Mouse (Mus musculus): ENCODE measurements around the gene Muc4.
A peak's percentile ranks its signal among the peaks of the same experiment; 100 is the strongest.

Muc4 gene

DNA sequence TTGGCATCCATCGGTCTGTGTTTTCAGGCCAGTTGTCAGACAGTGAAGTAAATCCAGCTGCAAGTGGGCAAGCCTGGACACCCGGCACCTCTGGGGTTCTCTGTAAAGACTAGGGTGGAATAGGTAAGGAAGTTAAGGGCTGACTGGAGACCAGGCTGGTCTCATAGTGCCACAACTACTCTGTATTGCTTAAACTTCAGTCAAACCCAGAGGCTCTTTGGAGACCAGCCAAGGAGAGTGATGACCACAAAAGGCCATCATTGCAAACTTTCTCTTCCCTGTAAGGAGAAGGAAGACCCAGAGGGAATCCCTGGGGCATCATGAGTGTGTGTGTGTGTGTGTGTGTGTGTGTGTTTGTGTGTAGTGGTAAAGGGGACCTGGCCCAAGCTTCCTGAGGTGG lies 11.4 kb upstream of the Muc4 start:
- peak in 1 of 2 experiments; percentile 34 for DNase-seq (ENCODE audit: inconsistent age in 2 of 2, low spot score in 1 of 2)

DNA sequence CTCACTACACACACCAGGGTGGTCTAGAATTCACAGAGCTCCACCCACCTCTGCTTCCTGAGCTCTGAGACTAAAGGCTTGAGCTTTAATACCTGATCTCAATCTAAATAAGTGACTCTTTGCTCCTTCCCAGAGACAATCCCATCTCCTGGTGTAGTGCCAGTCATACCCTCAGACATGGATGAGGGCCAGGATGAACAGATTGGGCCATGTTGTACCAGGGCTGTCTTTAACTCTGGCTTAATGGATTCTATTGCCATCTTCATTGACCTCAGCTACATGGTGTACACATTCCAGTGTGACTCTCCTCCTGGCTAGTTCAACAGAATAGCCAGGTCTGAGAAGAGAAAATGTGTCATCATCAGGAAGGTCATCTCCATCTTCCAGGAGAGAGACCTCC lies 9.2 kb upstream of the Muc4 start:
- DNase-seq (ENCODE audit: inconsistent age in 2 of 2, low spot score in 1 of 2), result no peak

DNA sequence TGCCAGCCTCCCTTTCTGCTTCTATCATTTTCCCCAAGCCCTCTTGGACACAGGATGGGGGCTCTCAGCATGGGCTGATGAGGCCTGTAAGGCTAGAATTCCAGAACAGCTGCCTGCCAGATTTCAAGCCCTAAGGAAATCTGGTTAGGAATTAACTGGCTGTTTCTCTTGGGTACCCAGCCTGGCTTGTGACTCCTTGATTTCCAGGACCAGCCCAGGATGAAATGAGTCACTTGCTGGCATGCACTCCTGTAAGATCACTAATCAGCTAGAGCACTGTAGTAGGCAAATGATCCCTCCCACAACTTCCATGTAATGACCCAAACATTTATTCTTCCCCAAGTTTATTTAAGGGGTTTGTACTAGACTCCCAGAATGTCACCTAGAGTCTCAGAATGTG lies 7.4 kb upstream of the Muc4 start:
- peak in 1 of 2 experiments; percentile 58 for DNase-seq (ENCODE audit: inconsistent age in 2 of 2, low spot score in 1 of 2)

DNA sequence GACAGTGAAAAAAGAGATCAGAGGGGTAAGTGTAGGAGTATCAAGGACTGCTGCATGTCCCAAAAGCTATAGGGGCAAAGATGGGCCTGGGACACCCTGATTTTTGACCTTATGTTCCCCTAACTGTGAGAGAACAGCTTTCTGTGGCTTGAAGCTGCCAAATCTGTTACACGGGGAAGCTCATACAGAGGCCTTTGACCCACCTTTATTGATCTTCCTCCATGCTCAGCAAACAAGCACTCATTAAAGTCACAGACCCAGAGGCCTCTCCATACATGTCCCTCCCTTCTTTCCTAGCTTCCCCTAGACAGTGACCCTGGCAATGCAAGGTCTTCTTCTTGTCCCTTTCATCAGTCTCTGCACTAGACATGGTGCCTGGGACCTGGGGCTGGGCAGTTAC lies 7.0 kb upstream of the Muc4 start:
- DNase-seq (ENCODE audit: inconsistent age in 2 of 2, low spot score in 1 of 2), result no peak

DNA sequence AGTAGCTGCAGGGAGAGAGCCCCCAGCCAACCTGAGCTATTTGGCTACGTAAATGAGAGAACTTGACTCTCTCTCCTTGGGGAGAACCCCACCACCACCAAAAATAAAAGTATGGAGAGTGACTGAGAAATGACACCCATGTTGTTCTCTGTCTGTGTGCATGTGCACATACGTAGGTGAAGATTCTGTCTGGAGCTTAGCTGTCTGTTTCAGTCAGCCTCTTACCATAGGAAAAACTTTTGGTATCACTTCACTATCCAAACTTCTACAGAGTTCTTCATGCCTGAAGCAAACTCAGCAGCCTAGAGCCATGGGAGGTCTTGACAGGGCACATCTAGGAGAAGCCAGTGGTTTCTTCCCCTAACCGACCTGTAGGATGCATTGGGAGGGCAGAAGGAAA lies 2.5 kb upstream of the Muc4 start:
- DNase-seq (ENCODE audit: inconsistent age in 2 of 2, low spot score in 1 of 2), result no peak

DNA sequence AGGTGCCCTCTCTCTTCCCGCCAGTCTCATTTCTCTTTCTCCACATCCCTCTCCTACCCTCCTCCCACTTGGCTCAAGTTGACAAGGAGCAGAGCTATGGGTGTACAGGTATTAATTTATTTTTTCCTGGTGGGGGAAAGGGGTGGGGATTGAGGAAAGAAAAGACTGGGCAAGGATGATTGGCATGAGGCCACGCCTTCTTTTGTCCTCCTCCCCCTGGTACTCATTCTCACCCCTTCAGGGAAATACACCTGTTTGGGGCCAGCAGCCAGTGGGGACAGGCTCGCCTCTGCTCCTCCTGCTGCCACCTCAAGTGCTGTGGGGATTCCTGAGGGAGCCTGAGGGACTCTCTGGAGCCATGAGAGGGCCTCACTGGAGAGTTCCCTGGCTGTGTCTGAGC lies 336 bp downstream of the Muc4 start:
- no peak for DNase-seq (ENCODE audit: inconsistent age in 2 of 2, low spot score in 1 of 2)

DNA sequence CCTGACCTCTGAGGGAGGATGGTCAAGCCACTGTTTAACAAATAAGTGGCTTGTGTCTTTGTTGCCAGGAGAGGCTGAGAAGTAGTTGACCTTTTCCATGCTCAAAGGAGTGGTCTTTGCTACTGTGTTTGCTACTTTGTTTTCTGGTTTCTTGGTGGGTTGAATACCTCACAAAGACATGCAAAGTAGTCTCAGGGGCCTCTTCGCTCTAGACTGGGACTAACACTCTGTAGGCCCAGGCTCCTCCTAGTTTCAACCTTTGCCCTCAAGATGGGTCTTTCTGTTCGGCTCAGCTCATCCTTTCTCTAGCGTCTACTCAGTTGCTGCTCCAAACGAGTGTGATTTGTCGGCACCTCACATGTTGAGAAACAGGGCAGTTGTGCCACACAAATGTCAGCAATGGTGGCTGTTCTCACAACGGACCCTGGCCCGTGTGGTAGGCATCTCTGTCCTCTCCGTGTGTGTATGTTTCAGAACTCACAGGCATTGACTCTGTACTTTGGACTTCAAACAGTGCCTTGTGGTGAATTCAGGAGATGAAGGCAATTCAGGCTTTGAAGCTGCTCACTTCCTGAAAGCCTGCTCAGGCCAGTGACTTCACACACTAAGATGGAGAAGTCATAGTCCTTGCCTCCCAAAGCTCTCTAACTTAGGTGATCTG lies 4.4 kb downstream of the Muc4 start:
- DNase-seq (ENCODE audit: inconsistent age in 2 of 2, low spot score in 1 of 2), result no peak

DNA sequence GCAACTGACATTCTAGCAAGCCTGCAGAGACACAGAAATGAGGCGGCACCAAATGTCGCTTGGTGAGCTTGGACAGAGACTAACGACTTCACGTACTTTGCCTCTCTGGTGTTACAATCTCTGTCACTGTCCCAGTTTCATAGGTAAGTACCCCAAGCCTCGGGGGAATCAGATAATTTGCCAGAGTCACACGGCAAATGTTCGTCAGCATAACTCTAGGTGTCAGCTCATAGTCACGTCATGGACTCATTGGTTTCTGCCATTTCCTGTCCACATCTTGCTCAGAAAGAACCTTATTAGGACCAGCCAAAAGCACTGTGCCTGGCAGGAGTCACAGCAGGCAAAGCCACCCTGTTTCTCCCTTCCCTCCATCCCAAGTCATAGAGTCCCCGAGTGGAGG lies 5.7 kb downstream of the Muc4 start:
- no peak for DNase-seq (ENCODE audit: inconsistent age in 2 of 2, low spot score in 1 of 2)

DNA sequence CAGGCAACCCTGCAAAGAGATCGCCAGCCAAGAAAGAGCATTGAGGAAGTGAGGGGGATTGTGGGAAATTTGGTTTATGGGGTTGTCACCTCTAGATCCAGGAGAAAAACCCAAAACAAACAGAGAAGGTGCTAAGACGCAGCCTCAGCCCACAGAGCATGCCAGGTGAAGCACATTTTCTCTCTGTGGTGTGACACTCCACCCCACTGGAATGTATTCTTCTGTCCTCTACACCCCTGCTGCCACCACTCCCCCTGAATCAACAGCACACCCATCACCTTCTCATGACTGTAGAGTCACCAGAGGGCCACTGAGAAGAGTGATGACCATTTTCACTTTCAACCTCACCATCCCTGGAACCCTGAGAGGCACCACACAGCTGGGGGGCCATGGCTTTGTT lies 7.0 kb downstream of the Muc4 start:
- no peak for DNase-seq (ENCODE audit: inconsistent age in 2 of 2, low spot score in 1 of 2)

DNA sequence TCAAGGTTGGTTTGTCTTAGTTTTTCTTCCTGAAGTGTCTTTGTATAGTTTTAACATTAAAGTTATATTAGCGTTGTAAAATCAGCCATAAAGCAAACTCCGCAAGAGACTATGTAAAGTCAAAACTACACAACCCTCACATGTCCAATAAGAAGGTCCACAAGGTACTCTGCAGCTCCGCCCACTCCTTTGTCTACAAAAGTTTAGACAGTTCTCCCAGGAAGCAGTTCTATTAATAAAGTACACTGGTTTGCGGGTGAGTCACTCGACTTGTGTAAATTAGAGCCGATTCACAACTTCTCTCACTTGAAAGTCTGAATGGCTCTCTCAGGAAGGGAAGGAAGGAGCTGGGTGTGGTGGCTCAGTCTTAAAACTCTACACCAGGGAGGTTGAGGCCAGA lies 10.2 kb downstream of the Muc4 start:
- no peak for DNase-seq (ENCODE audit: inconsistent age in 2 of 2, low spot score in 1 of 2)

DNA sequence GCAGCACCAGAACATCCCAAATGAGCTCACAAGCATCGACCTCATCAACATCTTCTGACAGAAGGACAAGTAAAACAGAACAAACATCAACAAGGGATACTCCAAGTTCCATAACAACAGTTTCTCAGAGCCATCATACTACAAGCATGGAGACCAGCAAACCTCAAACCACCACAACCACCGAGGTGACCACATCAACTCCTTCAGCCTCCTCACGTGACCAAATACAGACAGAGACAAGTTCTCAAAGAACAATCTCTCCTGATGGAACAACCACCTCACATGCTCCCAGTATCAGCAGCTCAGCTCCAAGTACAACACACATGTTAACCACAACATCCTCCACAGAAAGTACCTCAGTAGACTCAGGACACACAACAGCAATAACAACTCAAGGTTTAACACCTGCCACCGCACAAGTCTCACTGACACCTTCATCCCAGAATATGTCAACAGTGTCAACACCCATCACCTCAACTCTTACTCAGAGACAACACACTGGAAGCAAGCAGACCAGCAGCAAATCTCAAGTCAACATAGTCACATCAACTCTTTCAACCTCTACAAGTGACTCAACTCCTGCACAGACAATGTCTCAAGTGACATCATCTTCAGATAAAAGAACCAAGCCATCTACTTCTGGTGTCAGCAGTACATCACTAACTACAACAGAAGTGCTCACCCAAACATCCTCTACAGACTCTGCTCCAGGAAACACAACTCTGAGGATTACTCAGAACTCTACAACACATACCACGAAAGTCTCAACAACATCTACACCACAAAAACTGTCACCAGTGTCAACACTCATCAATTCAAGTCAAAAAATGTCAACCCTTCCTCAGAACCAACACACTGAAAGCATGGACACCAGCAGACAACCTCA lies 14.8 kb downstream of the Muc4 start:
- DNase-seq (ENCODE audit: inconsistent age in 2 of 2, low spot score in 1 of 2), result no peak

DNA sequence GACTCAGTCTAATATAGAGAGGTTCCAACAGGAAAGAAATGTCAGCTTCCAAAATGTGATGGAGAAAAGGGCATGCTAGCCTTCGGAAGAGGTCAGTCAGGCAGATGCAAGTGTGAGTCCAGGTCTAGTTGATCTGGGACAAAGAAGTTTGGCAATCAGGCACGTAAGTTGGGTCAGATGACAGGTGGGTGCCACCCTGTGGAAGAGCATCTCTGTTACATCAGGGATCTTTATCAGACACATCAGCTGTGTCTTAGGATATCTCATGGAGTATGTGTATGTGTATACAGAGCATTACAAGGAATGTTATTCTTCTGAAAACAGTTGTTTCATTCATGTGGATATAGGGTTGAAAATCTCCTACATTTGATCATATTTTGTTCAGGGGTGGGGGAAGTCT lies 28.9 kb downstream of the Muc4 start:
- no peak for DNase-seq (ENCODE audit: inconsistent age in 2 of 2, low spot score in 1 of 2)

DNA sequence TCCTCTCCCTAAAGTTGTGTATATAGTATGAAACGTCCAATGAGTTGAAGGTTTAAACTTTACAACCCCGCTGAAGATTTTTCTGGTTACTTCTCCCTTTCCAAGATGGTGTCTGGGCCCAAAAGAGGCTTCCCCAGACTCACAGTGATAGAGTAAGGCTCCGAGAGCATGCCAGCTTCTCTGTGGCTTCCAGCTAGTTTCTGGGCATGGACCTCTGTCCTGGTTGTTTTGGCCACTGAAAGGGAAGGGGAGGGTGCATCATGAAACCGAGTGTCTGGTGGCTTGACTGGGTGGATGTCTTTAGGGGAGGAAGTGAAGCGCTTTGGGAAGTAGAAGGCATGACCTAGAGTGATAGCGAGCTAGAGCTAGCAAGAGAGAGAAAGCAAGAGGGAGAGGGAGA lies 29.3 kb downstream of the Muc4 start:
- DNase-seq (ENCODE audit: inconsistent age in 2 of 2, low spot score in 1 of 2), result no peak

DNA sequence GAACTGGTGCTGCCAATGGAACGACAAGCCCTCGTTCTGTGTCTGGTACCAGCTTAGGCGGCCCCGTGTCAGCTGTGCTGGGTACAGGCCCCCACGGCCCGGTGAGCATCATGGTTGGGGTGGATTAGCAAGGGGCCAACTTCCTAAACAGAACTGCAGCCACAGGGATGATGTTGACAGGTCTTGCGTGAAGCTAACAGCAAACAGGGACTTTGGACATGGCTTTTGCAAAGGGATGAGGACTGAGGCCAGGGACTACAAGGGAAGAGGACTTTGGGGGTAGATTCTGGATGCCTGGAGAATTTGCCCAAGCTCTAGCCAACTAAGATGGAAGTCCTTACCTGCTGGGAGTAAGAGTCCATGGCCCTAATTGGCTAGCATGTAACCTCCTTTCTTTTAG lies 31.2 kb downstream of the Muc4 start:
- DNase-seq (ENCODE audit: inconsistent age in 2 of 2, low spot score in 1 of 2), result no peak

DNA sequence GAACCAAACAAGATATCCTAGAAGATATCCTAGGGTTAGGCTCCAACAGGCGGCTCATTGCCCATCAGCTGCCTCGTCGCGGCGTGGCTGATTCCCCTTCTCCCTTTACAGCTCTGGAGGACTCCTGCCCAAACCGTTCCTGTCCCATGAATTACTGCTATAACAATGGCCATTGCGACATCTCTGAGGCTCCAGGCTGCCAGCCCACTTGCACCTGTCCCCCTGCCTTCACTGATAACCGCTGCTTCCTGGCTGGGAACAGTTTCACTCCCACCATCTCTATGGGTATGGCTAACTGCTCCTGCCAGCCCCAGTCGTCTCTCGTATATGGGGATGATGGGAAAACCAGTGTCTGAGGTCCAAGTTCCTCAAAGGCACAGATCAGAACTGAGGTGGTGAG lies 41.0 kb downstream of the Muc4 start:
- no peak for DNase-seq (ENCODE audit: inconsistent age in 2 of 2, low spot score in 1 of 2)

DNA sequence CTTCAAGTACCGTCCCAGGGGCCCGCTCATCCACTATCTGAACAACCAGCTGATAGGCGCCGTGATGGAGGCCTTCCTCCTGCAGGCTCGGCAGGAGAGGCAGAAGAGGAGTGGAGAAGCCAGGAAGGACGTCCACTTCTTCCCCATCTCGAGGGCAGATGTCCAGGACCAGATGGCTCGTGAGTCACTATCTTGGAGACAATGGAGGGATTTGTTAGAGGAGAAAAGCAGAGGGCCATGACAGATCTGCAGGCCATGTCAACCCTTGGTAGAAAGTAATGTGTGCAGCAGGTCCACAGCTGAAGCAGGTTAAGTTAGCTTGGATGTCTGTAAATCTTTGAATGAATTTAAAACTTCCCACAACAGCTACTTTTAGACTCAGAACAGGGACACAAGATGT lies 43.3 kb downstream of the Muc4 start:
- DNase-seq (ENCODE audit: inconsistent age in 2 of 2, low spot score in 1 of 2), result no peak

DNA sequence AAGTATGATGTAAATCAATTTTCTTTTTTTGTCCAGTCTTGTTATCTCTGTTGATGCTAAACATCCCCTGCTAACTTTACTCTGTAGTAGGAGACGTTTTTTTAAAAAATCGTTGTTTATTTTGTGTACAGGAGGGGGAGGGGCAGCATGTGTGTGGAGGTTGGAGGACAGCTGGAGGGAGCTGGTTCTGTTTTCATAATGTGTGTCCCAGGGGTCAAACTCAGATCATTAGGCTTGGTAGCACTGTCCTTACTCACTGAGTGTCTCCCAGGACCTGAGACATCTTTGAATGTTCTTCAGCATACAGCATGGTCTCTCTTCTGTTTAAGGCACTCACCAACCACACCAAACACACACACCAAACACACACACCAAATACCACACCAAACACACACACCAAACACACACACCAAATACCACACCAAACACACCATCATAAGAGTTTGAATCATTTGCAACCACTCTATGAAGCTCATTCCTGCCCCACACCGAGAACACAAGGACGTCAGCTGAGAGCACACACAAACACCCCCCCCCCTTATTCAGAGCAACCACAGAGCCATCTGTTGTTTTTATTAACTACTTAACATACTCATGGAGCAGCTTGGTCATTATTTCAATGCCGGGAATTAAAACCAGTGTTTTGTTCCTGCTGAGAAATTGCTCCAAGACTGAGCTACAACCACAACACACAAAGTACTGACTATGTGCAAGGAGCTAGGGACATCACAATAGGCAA lies 47.8 kb downstream of the Muc4 start:
- peak in 1 of 2 experiments; percentile 37 for DNase-seq (ENCODE audit: inconsistent age in 2 of 2, low spot score in 1 of 2)

DNA sequence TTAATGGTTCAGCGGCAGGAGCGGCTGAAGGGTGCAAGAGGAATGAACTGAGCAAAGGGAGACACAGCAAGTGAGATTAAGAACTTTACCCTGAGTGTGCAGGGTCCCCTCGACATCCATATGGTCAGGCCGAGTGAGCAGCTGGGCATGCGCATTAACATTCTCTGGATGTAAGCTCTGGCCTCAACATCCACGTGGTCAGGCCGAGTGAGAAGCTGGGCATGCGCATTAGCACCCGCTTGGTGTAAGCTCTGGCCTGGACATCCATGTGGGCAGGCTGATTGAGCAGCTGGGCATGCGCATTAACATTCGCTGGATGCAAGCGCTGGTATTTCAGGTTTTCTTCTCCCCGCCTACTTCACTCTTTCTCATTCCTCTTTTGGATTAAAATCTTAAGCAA lies 49.2 kb downstream of the Muc4 start:
- no peak for DNase-seq (ENCODE audit: inconsistent age in 2 of 2, low spot score in 1 of 2)

DNA sequence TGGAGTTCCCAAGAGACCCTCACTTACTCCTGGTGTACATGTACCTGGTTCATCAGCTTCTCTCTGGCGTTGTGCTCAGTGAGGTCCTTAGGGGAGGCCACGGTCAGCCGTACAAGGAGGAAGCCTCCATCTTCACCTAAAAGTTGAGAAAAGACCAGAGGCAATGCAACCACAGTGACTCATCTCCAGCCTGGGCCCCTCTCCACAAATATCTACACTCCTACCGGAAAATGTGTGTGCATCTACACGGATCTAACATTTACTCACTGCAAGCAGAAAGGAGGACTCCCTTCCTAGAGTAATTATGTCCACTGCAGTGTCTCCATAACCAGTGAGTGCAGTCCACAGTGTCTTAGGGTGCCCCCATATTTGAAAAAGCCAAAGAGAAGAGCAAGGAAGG lies 54.4 kb downstream of the Muc4 start:
- no peak for DNase-seq (ENCODE audit: inconsistent age in 2 of 2, low spot score in 1 of 2)

DNA sequence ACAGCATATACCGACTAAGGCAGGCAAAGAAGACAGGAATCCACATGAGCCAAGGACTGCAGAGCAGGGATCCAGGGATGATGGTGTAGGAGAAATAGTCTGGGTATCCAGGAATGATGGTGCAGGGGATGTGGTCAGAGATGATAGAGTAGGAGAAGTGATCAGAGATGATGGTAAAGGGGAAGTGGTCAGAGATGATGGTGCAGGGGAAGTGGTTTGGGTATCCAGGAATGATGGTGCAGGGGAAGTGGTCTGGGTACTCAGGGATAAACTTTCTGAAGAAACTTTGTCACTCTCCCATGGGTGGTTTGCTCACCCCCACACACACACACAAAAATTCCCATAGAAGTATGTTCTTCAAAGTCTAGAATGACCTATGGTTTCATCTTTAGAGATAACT lies 59.5 kb downstream of the Muc4 start:
- DNase-seq (ENCODE audit: inconsistent age in 2 of 2, low spot score in 1 of 2), result no peak

DNA sequence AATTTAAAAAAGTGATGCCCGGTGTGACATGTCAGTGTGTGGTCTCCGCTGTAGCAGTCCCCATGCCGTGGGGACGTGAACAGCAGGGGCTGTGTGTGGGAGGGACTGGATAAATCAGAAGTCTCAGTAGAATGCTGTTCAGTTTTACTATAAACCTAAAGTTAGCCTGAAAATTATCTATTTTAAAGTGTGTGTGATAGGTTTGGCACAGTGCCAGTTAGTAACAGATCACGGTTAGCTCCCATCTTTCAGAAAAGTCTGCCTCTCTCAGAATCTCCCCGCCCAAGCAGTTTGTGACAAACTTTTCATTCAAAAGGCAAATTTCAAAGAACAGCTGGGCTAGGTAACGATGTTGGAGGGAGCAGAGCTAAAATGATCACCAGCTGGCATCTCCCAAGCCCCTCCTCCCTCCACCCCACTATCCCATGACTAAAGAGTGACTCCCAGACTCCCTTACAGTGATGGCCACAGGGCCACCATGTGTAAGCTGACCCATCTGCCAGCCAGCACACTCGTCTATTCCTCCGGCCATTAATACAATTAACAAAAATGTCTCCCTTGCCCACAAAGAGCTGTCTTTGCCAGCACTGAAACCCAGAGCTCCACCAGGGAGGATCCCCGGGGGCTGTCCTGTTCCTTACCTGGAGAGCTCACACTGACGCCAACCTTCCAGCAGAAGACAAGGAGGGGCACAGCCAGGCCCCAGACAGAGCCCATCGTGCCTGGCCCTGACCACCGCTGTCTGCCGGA lies 61.2 kb downstream of the Muc4 start:
- DNase-seq (ENCODE audit: inconsistent age in 2 of 2, low spot score in 1 of 2), result no peak

DNA sequence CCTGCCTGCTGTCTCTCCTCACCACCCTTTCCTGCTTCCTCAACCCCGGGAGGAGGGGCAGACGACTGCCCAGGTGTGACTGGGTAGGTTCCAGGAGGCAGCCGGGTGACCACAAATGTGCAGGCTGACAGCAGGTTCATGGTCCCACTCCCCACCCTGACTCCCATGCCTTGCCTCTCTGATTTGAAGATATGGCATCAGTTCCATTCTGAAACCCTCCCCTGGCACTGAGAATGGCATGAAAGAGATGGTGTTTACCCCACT lies 61.7 kb downstream of the Muc4 start, which contains the start of gene Muc20:
TSS of gene Muc20 (minus strand) at position 10 of the 264 bp plus-strand sequence.
- no peak for DNase-seq (ENCODE audit: inconsistent age in 2 of 2, low spot score in 1 of 2)
